Mouse (Mus musculus) embryo, embryonic 10 days (tissue): Measurements from ENCODE around the gene Ralb.

Source experiments
- DNase-seq: peaks from one replicate; pipeline ENCODE4 v3.0.0-alpha.2; 2015; ENCODE audit warnings: low spot score

The Ralb gene

DNA sequence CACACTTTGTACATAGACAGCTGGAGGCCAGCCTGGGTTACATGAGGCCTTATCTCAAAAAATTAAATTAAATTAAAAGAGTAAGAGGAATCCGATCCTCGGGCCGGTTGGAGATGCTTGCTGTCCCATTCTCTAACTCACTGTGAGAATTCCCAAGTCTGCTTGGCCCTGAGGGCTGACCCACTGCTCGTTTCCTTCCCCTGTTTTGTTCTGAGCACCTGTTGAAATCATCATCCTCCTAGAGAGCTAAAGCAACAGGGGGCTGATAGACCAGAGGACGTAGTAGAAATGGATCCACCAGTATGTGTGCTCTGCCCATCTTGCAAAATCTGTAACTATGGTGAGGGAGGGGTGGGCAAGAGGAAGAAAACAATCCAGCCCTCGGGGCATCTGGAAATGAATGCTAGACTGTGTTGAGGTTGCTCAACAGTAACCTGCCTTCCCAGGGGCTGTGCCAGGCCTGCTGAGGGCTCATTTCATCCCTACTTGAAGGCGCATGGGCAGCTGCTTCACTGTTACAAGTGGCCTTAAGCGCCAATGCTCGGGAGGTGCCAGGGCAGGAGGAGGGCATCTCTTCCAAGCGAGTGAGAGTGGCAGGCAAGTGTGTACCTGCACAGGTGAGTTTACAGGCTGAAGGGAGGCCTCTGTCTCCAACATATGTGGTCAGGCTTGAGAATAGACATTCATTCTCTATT is 53.8 kb downstream of the Ralb start:
- no peak for DNase-seq

DNA sequence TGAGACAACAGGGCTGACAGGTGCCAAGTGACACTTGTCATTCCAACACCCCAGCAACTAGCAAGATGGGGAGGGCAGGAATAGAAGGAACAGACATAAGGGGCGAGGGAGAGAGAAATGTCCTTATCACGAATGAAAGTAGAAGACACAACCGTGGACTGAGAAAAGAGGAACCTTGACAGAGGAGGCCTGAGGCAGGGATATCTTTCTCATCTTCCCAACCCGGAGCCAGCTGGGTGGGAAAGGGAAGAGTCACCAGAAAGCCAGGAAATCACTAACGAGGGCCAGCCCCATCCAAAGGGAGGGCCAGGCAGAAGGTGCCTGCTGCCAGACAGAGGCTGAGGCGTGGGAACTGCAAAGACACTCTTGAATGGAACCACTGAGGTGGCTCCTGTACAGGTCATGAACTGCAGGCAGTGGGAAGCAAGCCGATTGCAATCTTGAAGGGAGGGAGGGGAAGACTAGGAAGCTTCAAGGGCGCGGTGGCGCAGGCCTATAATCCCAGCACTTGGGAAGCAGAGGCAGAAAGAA is 57.8 kb downstream of the Ralb start:
- DNase-seq, result no peak

DNA sequence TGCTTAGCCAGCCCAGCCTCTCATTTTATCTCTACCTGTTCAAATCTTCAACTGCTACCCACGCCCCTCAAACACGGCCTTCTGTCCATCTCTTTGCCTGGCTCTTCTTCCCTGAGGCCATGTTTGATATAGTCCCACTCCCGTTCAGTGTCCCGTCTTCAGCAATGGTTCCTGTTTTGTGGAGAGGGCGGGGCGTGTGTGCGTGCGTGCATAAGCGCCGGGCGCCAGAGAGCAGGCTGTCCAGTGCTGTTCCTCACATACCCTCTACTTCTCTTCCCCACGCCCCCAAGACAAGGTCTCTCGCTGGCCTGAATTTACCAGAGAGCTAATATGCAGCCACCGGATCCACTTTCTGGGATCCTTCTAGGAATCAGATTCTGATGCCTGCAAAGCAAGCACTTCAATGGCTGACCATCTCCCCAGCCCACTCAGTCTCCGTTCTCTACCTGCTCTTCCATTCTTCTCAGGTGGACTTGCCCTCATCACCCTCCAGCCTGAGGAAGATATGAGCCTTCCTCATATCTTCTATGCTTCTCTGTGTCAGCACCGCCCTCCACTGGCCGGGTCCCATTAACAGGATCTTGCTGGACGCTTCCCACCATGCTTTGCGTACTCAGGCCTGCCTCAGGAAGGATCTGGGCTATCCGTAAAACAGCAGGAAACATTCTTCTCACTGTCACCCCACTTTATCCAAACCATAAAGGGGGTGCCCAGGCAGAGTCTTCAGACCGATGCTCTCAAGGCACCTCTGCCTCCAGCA is 60.8 kb downstream of the Ralb start:
- no peak for DNase-seq

DNA sequence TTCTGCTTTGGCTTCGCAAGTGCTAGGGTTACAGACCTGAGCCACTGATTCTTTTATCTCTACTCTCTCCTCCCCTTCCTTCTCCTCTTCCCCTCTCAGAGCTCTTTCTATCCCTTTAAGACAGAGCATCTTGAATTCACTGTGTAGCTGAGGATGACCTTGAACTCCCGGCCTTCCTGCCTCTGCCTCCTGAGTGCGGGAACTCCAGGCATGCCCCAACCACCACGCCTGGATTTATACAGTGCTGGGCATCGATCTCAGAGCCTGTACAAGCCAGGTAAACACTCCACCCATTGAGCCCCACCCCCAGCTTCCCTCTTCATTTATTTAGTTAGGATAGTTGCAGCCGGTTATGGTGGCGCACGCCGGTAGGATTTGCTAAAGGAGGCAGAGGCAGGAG is 61.7 kb downstream of the Ralb start:
- DNase-seq, result no peak

DNA sequence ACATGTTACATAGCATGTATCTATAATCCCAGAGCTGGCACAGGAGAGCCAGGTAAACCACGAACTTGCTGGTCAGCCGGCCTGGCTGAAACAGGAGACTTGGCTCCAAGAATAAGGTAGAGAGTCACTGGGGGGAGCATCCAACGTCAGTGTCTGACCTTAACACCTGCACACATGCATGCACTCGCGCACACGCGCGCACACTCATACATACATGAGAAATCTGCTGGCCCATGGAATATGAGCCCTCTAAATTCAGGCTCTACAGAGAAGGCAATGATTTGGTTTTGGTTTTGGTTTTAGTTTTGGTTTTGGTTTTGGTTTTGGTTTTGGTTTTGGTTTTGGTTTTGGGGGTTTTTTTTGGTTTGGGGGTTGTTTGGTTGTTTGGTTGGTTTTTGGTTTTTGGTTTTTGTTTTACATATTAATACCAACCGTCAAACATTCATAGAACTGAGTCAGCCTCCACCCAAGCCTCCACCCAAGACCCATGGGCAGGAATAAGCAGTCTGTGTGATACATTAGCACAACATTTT is 66.4 kb downstream of the Ralb start:
- no peak for DNase-seq

DNA sequence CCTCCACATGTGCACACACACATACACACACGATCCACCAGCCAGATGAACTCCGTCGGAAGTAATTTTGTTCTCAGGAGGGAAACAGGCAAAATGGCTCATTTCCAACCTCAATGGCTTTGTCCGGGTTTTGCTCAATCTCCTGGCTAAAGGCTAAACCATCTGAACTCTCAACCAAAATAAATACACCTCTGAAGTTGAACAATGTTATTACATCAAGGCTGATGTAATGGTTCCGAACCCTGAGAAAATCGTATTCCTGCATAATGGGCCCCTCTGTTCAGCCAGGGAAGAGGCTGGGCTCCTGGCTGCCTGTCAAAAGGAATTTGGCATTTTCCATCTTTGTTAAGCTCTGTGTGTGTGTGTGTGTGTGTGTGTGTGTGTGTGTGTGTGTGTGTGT is 67.2 kb downstream of the Ralb start:
- DNase-seq, result no peak

DNA sequence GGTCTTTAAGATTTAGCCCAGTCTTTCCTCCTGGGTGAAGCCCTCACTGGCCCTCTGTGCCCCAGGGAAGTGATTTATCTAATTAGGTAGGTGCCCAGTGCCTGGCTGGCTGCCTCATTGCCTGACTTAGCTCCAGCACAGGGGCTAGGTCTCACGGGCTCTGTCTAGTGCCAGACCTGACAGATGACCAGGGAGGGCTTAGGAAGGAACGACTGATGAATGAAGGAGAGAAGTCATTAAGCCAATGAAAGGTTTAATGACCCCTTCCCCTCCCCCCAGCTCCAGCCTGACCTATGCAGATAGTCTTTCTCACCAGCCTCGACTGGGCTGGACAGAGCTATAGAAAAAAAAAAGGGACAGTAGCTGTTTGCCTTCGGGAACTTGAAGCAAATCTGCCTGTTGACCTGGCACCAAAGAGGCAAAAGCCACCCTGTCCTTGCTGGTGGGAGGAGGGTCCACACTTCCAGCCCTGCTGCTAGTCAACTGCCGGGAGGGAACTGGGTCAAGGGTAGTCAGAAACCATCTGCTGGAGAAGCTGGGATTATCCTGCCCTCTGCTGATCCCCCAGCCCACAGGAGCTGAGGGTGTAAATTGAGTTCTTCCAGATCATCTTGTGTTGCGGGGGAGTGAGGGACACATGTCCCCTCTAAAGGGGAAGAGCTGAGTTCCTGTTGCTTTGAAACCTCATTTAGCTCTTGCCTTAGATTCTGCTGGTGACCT is 80.3 kb downstream of the Ralb start:
- DNase-seq, result no peak

DNA sequence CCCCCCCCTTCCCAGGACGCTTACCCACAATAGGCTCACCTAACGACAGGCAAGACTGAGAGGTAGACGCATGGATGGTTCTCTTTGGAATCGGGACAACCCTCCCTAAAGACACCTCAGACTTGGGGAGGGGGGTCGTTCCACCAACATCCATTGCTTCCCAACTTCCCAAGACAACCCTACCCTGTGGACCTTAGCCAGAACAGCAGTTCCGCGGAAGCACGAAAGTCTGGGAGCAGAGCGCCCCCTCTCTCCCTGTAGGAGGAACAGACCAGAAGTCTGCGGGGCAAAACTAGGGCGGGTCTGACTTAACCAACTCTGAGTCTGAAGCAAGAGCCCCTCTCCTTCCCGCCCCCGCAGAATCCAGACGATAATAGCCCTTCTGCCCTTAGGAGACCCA is 81.1 kb downstream of the Ralb start:
- peak; percentile 64 for DNase-seq

DNA sequence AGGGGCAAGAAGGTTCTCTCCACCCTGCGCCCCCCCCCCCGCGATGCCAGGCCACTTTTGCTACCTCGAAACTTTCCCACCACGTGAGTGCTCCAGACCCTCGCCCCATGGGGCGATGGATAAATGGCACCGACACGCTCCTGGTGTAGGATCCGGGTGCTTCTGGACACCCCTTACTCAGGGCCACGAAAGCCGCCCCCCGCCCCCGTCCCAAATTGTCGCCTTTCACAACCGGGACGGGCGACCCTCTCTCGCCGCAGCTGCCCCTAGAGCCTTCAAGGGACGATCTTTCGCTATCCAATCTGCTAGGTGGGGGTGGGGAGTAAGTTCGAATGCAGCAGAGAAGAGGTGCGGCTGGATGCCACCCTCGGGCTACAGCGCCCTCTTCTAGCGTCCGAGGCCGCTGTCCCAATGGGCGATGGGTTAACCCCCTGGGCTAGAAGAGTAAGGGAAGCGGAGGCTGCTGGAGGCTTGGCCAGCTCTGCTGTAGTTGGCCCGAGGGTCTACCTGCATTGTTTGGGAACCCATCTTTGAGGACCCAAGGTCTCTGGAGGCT is 82.1 kb downstream of the Ralb start:
- DNase-seq, result no peak

DNA sequence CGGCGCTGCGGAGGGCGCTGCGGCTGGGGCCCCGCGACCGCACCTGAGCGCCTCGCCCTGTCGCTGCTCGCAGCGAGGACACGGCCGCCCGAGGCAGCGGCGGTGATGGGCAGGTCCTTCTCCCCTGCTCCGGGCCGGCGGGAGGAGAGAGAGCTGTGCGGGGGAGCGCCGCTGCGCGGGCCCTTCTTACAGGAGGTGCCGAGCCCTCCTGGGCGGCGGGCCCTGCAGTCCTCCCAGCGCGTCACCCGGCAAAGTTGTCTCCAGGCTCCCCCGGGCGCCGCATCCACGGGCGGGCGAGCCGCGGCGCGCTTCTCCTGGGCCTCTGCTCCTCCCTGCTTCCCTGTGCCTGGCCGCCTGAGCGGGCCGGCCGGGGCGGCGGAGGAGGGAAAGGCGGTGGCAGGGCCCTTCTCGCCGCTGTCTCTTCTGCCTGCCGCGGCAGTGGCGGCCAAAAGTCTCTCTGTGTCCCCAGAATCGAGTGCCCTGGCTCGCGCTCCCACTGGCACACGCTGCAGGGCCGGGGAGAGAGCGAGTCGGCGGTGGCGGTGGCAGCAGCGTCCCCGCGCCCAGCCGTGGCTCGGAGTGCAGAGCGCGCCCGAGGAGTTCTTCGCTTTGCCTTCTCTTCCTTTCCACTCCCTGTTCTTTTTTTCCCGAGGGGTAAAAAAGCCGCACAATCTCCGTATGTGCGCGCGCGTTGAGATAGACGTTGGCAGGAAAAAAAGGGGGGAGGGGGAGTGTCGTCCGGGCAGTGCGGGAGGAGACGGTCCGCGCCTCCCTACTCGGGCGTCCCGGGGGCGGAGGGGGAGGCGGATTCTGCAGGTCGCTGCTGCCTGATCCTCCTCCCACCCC is 82.8 kb downstream of the Ralb start, which contains the start of gene Inhbb:
Gene Inhbb (minus strand): TSS at position 673 of the 846 bp plus-strand sequence.
- DNase-seq, result peak; percentile 52

DNA sequence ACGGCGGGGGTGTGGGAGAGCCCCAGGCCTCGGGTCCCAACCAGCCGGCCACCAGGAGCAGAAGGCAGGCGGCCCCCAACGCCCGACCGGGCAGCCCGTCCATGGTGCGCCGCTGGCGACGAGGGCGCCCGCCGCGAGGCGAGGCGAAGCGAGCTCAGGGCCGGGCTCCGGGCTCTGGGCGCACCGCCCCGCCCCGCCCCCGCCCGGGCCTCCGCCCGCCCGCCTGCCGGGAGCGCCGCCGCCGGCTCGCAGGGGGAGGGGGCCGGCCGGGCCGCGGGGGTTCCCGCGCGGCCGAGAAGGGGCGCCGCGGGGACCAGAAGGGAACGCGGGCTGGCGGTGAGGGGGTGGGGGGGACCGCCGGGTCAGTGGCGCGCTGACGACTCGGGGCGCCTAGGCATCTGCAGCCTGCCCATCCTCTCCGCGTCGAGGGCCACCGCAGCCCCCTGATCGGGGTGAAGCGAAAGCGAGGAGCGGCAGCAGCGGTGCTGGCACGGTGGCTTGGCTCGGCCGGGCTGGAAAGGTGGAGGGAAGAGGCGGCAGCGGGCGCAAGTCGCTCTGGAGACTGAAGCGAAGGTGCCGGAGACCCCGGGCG is 83.5 kb downstream of the Ralb start:
- DNase-seq, result peak; percentile 38
